Mouse (Mus musculus) 416B (cell line): Measurements from ENCODE around the gene Usp45.
A peak's percentile ranks its signal among the peaks of the same experiment; 100 is the strongest.

Experiments
- DNase-seq: peaks from one replicate; pipeline ENCODE4 v3.0.0; 2011; ENCODE audit warnings: low read depth

The Usp45 gene

DNA sequence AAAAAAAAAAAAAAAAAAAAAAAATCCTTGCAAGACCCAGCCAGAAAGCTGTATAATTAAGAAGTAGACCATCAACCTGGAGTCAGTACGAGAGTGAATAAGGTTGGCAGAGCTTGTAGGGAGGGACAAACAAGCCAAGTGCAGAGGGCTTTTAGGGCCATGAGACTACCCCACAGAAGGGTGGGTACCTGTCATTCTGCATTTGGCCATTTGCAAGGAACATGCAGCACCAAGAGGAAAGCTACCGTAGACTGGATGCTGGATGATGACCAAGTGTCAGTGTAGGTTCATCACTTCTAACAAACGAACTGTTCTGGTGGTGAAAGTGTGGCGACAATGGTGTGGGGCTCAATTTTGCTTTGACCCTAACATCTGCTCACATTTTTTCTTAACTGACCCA, 22.9 kb downstream of the Usp45 start:
- no peak for DNase-seq

DNA sequence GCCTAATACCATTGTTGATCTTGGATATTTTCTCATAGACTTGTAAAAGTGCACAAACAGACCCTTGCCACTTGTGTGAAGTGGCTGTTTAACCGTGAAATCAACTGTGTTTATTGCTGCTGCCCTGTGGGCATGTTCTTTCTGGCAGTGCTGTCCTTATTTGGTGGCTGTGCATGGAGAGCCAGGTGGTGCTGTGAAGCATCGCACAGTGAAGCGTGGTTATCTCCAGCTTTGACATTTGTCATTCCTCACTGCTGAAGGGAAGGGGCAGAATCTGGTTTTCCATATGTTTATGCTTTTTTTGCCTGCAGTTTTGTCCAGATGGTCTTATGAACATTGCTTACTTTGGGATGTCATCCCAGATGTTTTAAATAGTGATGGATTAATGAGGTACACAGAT, 26.7 kb downstream of the Usp45 start:
- no peak for DNase-seq

DNA sequence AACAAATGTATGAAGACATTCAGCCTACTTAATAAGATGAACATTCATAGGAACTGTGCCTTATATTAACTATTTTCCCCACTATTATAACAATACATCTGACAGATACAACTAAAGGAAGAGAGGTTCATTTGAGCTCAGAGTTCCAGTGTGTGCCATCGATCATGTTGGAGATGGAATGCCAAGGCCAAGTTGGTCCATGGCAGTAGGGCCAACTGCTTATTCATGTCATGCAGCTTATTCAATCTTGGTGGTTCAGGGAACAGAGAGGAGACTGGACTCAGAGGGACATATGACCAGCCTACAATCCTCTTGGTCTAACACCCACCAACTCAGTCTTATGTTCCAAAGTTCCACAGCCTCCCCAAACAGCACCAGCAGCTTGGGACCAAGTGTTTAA, 34.1 kb downstream of the Usp45 start:
- no peak for DNase-seq

DNA sequence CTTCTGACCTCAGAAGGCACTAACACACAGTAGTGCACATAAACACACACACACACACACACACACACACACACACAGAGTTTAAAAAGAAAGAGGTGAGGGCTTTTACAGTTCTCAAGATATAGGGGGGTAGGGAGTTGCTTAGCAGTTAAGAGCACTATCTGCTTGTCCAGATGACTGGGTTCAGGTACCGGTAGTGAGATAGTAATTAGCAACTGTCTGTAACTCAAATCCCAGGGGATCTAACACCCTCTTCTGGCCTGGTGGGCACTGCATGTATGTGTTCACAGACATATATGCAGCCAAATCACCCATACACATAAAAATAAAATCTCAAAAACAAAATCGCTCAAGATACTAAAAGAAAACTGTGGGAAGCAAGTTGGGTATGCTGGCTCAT, 34.7 kb downstream of the Usp45 start:
- no peak for DNase-seq

DNA sequence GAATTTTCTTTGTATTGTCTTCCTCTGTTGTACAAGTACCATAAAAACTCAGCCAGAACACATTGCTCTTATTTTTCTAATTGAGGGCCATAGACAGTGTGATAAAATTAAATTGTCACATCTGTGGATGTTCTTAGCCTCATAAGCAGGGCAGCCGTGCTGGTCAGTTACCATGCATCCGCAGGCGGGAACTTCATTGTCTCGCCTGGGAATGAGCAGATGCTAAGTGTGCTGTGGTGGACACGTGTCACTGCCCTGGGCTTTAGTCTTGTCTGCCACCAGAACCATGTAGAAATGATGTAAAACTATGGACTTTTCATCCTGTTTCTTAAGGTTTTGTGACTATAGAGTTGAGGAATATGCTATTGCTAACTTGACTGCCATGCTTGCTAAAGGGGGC, 40.2 kb downstream of the Usp45 start:
- DNase-seq: no peak

DNA sequence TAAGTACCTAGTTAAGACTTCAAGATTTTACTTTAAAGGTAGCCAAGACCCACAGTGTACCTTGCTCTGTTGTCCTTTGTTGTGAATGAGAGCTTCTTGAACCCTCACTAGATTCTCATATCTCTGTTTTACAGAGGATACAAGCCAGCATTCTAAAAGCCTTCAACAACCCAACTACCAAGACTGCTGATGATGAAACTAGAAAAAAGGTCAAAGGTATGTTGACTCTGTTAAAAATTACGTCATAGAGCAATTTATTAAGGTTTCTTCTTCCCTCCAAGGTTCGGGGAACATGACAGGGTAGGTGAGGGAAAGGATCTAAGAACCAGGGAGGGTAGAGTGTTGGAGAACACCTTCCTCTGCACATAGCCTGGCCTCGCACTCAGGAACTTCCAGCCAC, 43.7 kb downstream of the Usp45 start:
- DNase-seq: no peak

DNA sequence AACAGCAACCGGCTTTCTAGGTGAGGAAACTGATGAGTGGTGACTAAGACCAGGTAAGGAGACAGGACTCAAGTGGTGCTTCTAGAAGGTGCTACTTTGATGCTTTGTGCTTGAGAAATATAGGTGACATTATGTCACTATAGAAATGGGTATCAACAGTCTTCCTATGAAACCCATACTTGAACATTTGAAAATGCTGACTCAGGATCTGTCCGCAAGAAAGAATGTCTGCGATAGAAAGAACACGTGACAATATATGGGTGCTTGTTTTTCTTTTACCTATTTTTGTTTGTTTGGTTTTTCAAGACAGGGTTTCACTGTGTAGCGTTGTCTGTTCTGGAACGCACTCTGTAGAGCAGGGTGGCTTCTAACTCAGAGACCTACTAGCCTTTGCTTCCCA, 45.7 kb downstream of the Usp45 start:
- no peak for DNase-seq

DNA sequence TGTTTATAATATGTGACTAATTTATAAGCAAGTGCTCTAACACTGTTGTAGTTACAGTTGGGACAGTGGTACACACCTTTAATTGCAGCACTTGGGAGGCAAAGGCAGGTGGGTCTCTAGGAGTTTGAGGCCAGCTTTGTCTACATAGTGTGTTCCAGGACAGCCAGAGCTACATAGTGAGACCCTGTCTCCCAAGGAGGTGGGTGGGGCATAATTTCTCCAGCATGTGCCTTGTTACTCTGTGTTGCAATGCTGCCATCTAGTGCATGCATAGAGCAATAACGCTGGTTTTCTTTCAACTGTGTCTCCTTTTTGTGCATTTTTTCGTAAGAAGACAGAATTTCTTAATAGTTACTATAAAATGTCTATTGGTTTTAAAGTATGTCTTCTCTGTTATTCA, 47.1 kb downstream of the Usp45 start:
- peak; percentile 77 for DNase-seq

DNA sequence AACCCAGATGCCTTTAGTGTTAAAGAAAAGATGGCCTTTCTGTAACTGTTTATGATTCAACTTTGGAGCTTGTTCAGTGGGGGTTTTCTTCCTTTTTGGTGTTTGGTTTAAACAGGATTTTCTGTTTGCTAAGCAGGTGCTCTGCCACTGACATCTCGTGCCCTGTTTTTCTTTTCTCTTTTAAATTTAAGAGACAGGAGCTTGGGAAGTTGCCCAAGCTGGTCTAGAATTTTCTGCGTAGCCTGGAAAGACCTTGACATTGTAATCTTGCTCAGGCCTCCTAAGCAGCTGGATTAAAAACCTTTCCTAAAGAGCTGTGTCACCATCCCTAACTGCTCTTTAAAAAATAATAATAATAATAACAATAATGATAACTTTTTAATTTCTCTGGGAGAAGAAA, 59.7 kb downstream of the Usp45 start:
- DNase-seq: no peak

DNA sequence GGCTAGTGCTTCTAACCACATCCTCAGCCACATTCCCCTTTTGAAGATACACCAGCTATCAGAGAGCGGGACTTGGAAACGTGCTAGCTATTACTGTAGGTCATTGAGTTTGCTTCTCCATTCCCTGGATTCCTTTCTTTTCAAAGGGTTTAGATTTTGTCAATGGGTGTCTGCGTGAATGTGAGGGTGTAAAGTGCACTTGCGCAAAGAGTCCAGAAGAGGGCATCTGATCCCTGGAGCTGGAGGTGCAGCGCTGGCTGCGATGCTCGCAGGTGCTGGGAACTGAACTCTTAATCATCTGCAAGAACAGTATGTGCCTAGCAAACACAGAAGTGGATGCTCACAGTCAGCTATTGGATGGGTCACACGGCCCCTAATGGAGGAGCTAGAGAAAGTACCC, 65.9 kb downstream of the Usp45 start:
- no peak for DNase-seq

DNA sequence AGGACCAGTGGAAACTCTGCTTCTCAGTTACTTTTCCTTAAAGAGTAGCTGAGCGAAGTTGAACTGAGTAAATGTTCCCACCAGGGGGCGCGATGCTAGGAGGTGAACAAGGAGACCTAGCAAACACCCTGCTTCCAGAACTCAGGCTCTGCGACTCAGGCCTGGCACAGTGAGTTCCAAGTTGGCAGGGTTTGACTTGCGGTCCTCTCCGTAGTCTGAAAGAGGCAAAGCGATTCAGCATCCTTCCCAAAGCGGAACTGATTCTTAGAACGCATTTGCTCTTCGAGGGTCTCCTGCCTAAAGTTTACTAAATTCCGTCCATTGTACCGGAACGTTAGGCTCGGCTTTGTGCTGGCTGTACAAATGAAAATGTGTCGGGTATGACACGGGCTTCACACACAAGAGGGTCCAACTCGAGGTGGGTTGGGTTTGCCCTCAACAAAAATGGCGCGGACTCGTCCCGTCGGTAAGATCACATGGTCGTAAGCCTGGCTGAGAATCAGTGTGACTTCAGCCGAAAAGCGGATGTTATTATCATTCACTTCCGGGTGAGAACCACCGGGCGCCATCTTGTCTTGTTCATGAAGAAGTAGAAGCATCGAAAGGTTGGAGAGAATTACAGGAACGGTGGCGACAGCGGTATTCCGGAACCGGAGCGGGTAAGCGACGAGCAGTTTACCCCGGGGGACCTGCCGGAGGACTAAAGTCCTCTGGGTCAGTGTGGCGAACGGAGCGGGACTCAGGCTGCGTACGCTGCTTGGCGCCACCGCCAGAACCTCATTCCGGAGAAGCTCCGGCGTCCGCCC, 80.7 kb downstream of the Usp45 start, which contains the start of gene Pnisr:
Pnisr (plus strand) TSS at position 103 of the 806 bp plus-strand sequence.
- peak; percentile 99 for DNase-seq

DNA sequence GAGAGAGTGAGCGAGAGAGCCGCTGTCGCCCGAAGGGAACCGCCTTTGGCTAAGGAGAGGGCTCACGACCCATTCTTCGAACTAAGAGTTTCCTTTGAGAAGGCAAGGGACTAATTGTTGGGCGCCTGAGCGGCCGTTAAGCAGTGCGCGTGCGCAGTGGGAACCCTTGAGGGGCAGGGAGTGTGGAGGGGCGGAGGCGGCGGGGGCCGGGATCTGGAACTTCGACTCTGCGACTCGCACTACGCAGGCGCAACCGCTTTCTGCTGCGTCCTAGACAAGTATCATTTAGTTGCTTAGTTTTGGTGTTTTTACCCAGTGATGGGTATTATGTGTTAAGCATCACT, 81.3 kb downstream of the Usp45 start:
- peak; percentile 91 for DNase-seq

DNA sequence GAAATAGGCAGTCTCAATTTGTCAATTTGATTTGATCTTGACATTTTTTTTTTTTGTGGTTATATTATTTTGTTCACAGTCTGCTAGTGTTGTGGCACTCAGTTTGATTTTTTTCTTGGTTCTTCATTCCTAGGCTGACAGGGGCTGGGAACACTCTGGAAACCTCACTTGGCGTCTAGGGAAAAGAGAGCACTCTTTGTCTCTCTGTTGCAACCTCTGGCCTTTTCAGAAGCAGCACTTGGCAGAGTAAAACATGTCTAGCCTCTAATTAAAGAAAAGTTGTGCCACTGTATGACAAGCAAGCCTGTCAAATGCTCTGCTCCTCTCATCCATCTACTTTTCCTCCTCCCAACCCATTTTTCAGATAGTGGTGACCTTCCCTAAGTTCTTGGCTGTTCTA, 90.5 kb downstream of the Usp45 start:
- DNase-seq: no peak

DNA sequence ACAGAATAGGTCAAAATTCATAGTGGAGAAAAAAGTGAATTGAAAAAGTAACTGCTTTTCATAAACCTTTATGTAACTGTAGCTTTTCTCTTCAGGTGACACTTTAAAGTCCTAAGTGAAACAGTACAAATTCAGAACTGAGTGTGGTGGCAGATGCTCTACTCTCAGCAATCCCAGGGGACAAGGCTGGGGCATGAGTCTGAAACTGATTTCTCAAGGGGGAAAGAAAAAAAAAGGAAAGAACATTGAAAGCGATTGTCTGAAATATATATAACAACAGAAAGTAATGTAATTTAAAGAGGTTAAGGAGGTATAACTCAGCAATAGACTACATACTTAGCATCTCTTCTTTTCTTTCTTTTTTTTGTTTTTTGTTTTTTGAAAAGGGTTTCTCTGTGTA, 98.3 kb downstream of the Usp45 start:
- no peak for DNase-seq

DNA sequence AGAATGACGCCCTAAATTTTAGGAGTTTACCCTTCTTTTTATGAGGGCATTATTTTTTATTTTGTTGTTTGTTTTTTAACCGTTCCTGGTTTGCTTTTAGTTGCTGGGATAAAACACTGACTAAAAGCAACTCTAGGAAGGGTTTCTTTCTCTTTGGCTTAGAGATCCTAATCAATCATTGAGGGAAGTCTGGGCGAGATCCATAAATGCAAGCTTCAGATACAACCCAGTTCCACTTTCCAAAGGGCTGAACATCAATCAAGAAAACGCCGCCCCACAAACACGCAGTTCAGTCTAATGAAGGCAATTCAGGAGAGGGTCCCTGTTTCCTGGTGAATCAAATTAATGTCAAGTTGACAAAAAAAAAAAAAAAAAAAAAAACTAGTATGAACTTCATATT, 111.8 kb downstream of the Usp45 start:
- DNase-seq: no peak

DNA sequence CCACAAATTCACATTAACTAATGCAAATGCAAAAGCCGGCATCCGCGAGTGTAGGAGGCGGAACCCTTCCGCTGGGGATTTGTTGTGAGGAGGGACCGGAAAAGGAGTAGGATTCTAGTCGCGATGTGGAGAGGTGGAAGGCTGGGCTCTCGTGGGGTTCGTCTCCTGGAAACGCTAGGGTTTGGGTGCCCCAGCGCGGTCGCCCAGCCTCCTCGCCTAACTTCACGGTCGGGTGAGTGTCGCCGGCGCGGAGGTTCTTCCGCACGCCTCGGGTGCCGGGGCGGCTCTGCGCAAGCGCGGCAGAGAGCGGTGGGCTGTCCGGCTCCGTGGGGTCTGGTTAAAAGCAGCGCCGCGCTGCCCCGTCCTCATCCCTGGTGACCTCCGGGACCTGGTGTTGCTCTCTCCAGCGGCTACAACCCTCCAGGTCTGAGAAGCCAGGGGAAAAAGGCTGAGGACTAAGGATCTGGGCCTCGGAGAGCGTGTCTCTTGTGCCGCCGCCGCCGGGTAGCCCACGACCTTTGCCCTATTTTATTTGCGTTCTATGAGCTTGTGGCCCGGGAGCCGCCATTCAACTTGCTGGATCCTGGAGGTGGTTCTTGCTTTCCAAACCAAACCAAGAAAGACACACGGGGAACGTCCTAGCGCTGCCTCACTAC, 112.7 kb downstream of the Usp45 start, which contains the start of gene Coq3:
Coq3 (plus strand) TSS at position 109 of the 656 bp plus-strand sequence.
- peak; percentile 70 for DNase-seq

DNA sequence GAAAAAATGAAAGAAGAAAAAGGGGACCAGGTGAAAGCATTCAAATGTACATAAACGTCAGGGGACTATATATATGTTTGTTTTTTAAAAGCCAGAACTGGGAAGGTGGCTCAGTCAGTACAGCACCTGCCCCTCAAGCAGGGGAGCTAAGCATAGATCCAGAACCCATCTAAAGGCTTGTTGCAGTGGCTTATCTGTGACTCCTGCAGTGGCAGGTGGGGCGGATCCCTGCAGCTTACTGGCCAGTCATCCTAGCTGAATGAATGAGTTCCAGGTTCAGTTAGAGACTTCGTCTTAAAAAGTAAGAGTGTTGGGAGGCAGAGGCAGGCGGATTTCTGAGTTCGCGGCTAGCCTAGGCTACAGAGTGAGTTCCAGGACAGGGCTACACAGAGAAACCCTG, 115.8 kb downstream of the Usp45 start:
- no peak for DNase-seq

DNA sequence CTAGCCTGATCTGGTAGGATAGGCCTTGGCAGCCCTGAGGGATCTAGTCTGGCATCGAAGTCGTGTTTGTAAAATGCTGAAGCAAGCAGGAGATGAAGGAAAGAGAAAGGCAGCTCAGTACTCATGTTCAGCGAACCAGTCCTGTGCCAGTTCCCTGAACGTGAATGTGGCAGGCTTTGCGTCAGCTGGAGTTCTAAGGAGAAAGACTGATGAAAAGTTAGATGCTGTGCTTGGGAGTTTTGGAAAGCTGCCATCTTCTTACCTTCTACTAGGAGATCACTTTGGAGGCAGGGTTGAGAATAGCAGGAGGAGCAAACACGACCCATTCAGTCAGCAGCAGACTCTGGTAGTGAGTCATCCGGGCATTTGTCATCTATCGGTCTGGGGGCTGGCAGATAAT, 118.9 kb downstream of the Usp45 start:
- no peak for DNase-seq
